Mouse (Mus musculus): ENCODE results near the gene Treml1. TPM values are rescaled to one million over a fixed set of nuclear protein-coding genes. Genes with fewer than 3 reads are reported as not detected.
"Not testable (repeated sequence)": the region's sequence is repeated elsewhere in the genome, so short reads cannot be mapped to it uniquely, and the experiment has no call there.

Gene Treml1
- total RNA-seq, 2 experiments from 2014 or later, result 0.44 TPM; not detected in 1

DNA sequence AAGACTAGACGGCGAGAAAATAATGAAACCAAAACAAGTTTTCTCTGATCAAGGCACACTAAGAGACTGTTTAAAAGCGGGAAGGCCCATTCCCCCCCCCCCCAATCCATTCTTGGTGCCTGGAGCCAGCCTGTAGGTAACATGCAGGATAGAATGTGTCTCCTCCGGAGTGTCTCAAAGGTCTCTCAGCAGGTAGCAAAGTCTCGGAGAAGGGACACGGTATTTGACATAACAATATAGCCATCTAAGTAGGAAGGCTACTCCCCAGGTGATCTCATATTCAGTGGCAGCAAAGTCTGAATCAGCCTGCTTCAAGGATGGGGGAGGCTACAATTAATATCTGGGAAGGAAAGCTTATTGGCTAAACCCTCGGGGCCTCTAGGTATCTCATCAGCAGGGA is 6.7 kb upstream of the Treml1 start:
- intact Hi-C loops (cut with DNase I); DNase-seq (ENCODE audit: low spot score in 2 of 2): not testable (repeated sequence)

DNA sequence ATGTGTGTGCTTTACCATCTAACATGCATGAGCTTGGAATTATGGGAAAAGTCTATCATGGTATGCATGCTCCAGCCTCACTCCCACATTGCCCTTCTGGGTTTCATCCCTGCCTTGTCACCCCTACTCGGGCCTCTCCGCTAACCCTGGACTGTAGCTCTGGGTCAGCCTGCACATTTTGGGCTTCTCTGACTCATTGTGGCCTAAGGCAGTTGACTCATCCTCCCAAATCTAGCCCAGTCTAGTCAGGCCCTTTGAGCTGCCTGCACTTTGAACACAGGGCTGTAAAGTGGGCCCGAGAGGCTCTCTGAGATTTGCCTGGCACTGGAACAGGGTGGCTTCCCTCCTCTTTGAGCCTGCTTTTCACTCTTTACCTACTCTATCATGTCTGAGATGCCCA is 3.9 kb upstream of the Treml1 start:
- no peak for DNase-seq (ENCODE audit: low spot score in 2 of 2)
- intact Hi-C loops (cut with DNase I), result no loop called here

DNA sequence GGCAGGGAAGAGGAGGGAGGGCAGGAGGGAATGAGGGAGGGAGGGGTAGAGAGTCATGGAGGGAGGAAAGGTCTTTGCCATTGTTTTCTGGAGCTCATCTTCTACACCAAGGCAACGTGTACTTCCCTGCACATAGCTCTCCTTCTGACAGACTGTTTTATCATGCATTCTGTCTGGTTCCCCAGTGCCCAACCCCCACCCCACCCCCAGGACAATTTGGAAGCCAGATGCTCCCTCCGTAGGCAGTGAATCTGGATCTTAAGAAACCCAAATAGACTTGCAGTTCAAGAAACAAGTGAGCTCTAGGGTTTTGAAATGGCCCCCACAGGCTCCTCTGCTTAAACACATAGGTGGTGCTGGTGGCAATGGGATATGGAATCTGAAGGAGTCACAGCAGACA is 1.8 kb upstream of the Treml1 start:
- intact Hi-C loops (cut with DNase I), result no loop called here
- no peak for DNase-seq (ENCODE audit: low spot score in 2 of 2)

GRCm38 (mm10) chr17:48360462-48360861 is 746 bp downstream of the Treml1 start:
- intact Hi-C loops (cut with DNase I), result no loop called here

DNA sequence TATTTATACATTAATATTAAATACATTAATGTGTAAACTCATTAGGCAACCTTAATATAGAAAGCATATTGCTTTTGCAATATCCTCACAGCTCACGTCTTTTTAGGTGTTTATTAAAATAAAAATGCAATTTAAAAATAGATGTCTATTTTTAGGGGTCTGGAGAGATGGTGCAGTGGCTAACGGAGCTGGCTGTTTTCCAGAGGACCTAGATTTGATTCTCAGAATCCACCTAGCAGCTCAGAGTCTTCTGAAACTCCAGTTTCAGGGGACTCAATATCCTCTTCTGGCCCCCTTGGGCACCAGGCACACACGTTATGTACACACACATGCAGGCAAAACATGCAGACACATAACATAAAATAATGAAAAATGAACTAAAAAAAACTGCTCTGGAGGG is 2.6 kb downstream of the Treml1 start:
- intact Hi-C loops (cut with DNase I), result no loop called here
- no peak for DNase-seq (ENCODE audit: low spot score in 2 of 2)

More at GRCm38 (mm10) chr17:48360462-48360861, 746 bp downstream of the Treml1 start:
- DNase-seq (ENCODE audit: low spot score in 2 of 2), result no peak

DNA sequence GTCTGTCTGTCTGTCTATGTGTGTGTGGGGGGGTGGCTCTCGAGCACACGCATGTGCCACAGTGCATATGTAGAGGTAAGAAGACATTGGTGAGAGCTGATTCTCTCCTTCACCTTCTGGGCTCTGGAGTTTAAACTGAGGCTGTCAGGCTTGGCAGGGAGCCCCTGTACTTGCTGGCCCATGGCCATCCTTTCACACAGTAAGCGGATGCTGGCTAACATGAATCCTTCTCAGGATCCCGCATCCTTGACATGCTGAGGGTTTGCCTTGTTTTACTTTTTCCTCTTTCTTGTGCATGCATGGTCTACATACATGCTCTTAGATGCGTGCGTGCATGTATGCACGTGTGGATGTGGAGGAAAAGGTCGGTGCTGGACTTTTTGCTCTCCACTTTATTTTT is 3.2 kb downstream of the Treml1 start:
- intact Hi-C loops (cut with DNase I), result no loop called here
- peak; percentile 64 to 67 for DNase-seq (ENCODE audit: low spot score in 2 of 2)

DNA sequence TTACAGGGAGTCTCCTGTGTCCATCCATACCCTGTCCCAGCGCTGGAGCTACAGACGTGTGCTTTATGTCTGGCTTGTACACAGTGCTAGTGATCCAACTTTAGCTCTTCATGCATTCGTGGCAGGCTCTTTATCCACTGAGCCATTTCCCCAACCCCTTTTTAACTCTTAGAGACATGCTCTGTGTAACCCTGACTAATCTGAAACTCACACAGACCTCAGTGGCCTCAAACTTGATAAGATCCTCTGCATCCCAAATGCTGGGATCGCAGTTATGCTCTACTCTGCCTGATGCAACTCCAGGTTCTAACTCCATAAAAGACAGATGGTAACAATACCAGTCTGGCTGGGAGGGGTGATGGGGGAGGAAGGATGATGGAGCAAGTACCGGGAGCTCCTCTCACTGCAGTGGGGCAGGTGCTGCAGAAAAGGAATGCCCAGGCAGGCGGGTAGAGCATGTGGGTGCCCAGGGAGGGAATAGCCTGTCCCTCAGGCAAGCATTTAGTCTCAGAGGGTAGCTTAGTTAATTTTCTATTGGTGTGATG is 3.8 kb downstream of the Treml1 start:
- DNase-seq (ENCODE audit: low spot score in 2 of 2), result no peak
- intact Hi-C loops (cut with DNase I), result no loop called here

GRCm38 (mm10) chr17:48365511-48366155 is 5.9 kb downstream of the Treml1 start:
- DNase-seq (ENCODE audit: low spot score in 2 of 2), result no peak

GRCm38 (mm10) chr17:48366806-48367205 is 7.1 kb downstream of the Treml1 start:
- no peak for DNase-seq (ENCODE audit: low spot score in 2 of 2)
- intact Hi-C loops (cut with DNase I), result no loop called here

More at GRCm38 (mm10) chr17:48365511-48366155, 5.9 kb downstream of the Treml1 start:
- intact Hi-C loops (cut with DNase I), result no loop called here

GRCm38 (mm10) chr17:48371621-48372020 is 11.9 kb downstream of the Treml1 start:
- DNase-seq (ENCODE audit: low spot score in 2 of 2), result no peak
- intact Hi-C loops (cut with DNase I), result loop anchor here (2.0 kb wide), 1 partner anchor 45 kb away; no protein-coding TSS in a partner anchor

DNA sequence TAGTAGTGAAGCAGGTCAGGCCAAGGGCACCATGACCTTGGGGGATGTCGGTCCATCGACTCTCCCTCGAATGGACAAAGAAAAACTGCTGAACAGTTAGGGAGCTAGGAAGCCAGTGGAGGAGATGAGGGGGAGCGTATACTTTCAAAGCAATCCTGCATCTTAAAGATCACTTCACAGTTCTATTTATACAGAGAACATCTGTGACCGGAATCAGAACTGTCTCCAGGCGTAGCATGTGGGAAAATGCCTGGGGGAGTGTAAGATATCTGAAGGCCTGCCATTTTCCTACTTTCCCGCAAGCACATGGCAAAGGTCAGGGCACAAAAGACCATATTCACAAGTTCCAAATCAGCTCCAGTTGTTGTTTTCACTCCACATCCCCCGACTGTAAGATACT is 13.3 kb downstream of the Treml1 start:
- DNase-seq (ENCODE audit: low spot score in 2 of 2), result peak; percentile 35 to 61
- intact Hi-C loops (cut with DNase I), result loop anchor here (2.0 kb wide), 1 partner anchor 46 kb away; no protein-coding TSS in a partner anchor

DNA sequence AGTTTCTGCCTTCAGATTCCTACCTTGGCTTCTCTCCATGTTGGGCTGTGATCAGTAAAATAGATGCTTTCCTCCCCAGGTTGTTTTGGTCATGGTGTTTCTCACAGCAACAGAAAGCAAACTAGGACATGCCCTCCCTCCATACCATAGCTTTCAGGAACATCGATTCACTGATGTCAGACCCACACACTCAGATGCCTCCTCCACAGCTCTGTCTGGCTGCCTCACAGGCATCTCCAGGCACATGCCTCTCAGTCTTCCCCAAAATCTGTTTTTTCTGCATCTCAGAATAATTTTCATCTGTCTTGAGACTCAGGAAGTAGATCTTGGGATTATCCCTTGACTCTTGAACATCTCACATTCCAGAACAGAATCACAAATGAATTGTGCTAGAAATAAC is 16.4 kb downstream of the Treml1 start:
- intact Hi-C loops (cut with DNase I), result no loop called here
- peak; percentile 23 to 25 for DNase-seq (ENCODE audit: low spot score in 2 of 2)

GRCm38 (mm10) chr17:48379050-48379449 is 19.3 kb downstream of the Treml1 start:
- intact Hi-C loops (cut with DNase I), result no loop called here
- DNase-seq (ENCODE audit: low spot score in 2 of 2), result no peak

DNA sequence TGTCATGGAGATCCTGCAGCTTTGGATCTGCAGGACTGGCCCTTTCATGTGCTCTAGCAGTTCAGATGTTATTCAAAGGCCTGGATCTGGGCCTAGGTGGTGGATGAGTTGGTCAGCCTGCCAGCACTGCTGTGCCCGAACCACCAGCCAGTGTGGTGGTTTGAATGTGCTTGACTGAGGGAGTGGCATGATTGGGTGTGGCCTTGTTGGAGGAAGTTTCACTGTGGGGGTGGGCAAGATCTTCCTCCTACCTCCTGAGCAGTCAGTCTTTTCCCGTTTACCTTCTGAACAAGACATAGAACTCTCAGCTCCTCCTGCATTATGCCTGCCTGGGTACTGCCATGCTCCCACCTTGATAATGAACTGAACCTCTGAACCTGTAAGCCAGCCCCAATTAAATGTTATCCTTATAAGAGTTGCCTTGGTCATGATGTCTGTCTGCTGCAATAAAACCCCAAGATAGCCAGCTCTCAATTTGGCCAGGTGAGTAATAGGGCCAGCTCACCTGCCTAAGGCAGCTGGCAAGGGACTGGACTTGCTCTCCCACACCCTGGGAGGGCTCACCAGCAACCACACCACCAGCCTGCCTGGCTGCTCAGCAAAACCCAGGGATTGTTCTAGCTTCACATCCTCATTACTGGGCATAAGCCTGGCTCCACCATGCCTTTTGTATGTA is 26.2 kb downstream of the Treml1 start:
- no peak for DNase-seq (ENCODE audit: low spot score in 2 of 2)
- intact Hi-C loops (cut with DNase I), result no loop called here

DNA sequence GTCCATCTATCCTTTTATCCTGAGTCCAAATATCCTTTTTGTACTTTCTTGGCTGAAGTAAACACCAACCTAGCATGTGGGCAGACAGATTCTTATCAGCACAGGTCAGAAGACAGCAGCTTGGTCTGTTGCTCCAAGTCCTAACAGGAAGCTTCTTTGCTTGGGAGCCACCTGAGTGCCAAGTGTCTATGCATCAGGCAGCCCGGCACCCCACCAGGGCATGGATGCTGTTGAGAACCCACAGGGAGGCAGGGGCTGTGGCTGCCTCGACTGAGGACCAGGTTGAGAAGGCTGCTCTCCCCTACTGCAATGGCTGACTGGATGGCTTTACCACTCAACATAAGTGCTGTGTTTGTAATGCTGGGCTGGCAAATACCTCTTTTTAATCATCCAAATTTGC is 28.9 kb downstream of the Treml1 start:
- intact Hi-C loops (cut with DNase I), result no loop called here
- DNase-seq (ENCODE audit: low spot score in 2 of 2), result no peak

DNA sequence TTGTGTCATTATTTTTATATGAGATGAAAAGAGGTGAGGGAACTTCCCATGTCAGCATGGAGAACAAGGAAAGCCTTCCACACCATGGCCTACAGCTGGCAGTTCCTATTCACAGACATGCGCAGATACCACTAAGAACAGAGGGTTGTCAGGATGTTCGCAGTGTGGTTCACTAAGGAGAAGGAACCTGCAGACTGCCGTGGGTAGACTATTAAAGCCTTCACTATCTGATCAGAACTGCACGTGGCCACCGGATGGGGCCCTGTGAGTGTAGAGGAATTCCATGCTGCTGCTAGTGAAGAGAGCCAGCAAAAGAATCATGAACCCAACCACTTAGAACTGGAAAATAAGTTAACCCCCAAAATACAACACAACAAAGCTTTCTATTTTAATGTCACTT is 29.7 kb downstream of the Treml1 start:
- DNase-seq (ENCODE audit: low spot score in 2 of 2), result no peak

GRCm38 (mm10) chr17:48391446-48391845 is 31.7 kb downstream of the Treml1 start:
- intact Hi-C loops (cut with DNase I), result no loop called here
- no peak for DNase-seq (ENCODE audit: low spot score in 2 of 2)

More for the DNA sequence above, 29.7 kb downstream of the Treml1 start:
- intact Hi-C loops (cut with DNase I), result no loop called here

DNA sequence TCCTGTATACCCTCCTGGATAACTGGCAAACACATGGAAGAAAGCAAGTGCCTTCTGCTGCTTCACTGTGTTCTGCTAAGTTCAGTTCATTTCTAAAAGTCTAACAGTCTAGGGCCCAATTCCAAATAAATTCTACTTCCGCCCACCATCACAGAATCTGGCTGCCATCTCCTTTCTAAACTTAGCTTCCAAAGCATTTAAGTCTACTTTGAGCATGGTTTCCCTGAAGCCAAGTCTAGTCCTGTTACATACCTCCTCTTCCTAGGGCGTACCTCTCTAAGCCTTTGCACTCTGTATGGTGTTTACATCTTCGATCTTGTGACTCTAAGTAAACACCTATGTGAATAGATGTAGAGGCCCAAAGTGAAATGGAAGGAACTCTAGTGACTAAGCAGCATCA is 32.9 kb downstream of the Treml1 start:
- DNase-seq (ENCODE audit: low spot score in 2 of 2), result peak; percentile 63 to 72
- intact Hi-C loops (cut with DNase I), result no loop called here

- intact Hi-C loops (cut with DNase I), result no loop called here
- no peak for DNase-seq (ENCODE audit: low spot score in 2 of 2)
Measured at GRCm38 (mm10) chr17:48401710-48402109, 42.0 kb downstream of the Treml1 start.

- DNase-seq (ENCODE audit: low spot score in 2 of 2), result no peak
- intact Hi-C loops (cut with DNase I), result no loop called here
Measured at GRCm38 (mm10) chr17:48402751-48403150, 43.0 kb downstream of the Treml1 start.

DNA sequence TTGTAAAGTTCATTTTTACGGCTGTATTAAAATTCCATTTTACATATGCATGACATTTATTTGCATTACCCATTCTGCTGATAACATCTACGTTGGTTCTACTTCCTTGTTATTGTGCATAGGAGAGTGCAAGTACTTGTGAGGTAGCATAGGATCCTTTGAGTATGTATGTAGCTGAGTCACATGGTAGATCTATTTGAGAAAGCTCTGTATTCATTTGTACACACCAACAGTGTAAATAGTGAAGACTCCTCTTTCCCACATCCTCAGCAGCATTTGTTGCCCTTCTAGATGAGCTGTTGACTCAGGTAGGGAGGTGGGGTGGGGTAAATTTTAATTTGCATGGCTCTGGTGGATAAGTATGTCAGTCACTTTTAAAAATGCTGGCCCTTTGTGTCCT is 44.1 kb downstream of the Treml1 start:
- DNase-seq (ENCODE audit: low spot score in 2 of 2), result no peak
- intact Hi-C loops (cut with DNase I), result no loop called here

Measured in left cerebral cortex, postnatal 14 days (tissue).